Mouse (Mus musculus) liver, embryonic 11.5 days (tissue): ENCODE measurements at regions not wholly inside any gene's neighbourhood (a gene's known extent, or its start where the extent isn't known, plus 50 kb on each side); places are given as distances from the start of the nearest gene placed in this dataset.

Experiments used
- ATAC-seq: fragments of 200-750 bp; cut with Nextera tagmentation; replicated peaks from 2 replicates; pipeline ENCODE4 v1.8.0; 2017; ENCODE audit warnings: moderate number of reproducible peaks, mild to moderate bottlenecking, moderate TSS enrichment, moderate library complexity; ENCODE audit not compliant: low FRiP score
- DNase-seq: peaks from one replicate; pipeline ENCODE4 v3.0.0-alpha.2; 2017; ENCODE audit warnings: low spot score
- H3K27ac ChIP-seq: fragments of 300-500 bp; sonication (generic); 2 replicates; pipeline ENCODE4 v1.5.1; 2014; ENCODE audit warnings: mild to moderate bottlenecking, low read depth, low read length, control low read depth
- H3K27me3 ChIP-seq: fragments of 300-500 bp; sonication (generic); replicated peaks from 2 replicates; pipeline ENCODE4 v1.6.1; 2014; ENCODE audit warnings: low read length, mixed read lengths; ENCODE audit not compliant: control insufficient read depth, insufficient read depth
- H3K36me3 ChIP-seq: fragments of 300-500 bp; sonication (generic); 2 replicates; pipeline ENCODE4 v1.6.1; 2014; ENCODE audit warnings: mild to moderate bottlenecking, low read length, moderate library complexity, mixed read lengths; ENCODE audit not compliant: control insufficient read depth, insufficient read depth
- H3K4me1 ChIP-seq: fragments of 300-500 bp; sonication (generic); replicated peaks from 2 replicates; pipeline ENCODE4 v1.6.1; 2014; ENCODE audit warnings: low read length, mixed read lengths; ENCODE audit not compliant: control insufficient read depth, insufficient read depth
- H3K4me2 ChIP-seq: fragments of 300-500 bp; sonication (generic); 2 replicates; pipeline ENCODE4 v1.6.1; 2014; ENCODE audit warnings: mild to moderate bottlenecking, control low read depth, moderate library complexity
- H3K4me3 ChIP-seq: fragments of 300-500 bp; sonication (generic); 2 replicates; pipeline ENCODE4 v1.5.1; 2014; ENCODE audit warnings: low read depth, low read length, control low read depth
- H3K9ac ChIP-seq: fragments of 300-500 bp; sonication (generic); 2 replicates; pipeline ENCODE4 v1.6.1; 2014; ENCODE audit warnings: low read depth, low read length, control low read depth
- H3K9me3 ChIP-seq: fragments of 300-500 bp; sonication (generic); 2 replicates; pipeline ENCODE4 v1.6.1; 2016; ENCODE audit warnings: low read length, inconsistent platforms, mixed read lengths; ENCODE audit not compliant: control insufficient read depth
- WGBS: fragments of 180-500 bp; shearing (Covaris S2); extraction: QIAGEN DNeasy Blood & Tissue Kit; methylation state at CpG from one replicate; pipeline ENCODE4 v1.1.7; 2014; 5-methylcytosine and 5-hydroxymethylcytosine counted together

- H3K27ac ChIP-seq: no peak overlapping the region
- 62% methylated on average over 4 of the region's 4 CpGs for WGBS
- ATAC-seq (no peak), DNase-seq (no peak)
- H3K36me3 ChIP-seq: no peaks in the 10 kb centered on the region
- no peak overlapping the region for H3K4me3 ChIP-seq
- H3K9ac ChIP-seq: no peak overlapping the region
- no peak overlapping the region for H3K4me2 ChIP-seq
- H3K4me1 ChIP-seq: no peaks in the 10 kb centered on the region
- no peaks in the 10 kb centered on the region for H3K27me3 ChIP-seq
- no peaks in the 10 kb centered on the region for H3K9me3 ChIP-seq
Observed at GRCm38 (mm10) chr8:128183081-128183480, 175.3 kb upstream of the Nrp1 start.

GRCm38 (mm10) chr8:128188321-128188720 is 170.1 kb upstream of the Nrp1 start:
- H3K27ac ChIP-seq: no peak overlapping the region
- no peak overlapping the region for H3K4me3 ChIP-seq
- H3K4me2 ChIP-seq: no peak overlapping the region
- no peak overlapping the region for H3K9ac ChIP-seq
- H3K4me1 ChIP-seq: no peaks in the 10 kb centered on the region
- no peak for DNase-seq
- H3K36me3 ChIP-seq: no peaks in the 10 kb centered on the region
- no peak for ATAC-seq
- 71% methylated on average over 6 of the region's 6 CpGs for WGBS
- no peaks in the 10 kb centered on the region for H3K9me3 ChIP-seq
- no peaks in the 10 kb centered on the region for H3K27me3 ChIP-seq

DNA sequence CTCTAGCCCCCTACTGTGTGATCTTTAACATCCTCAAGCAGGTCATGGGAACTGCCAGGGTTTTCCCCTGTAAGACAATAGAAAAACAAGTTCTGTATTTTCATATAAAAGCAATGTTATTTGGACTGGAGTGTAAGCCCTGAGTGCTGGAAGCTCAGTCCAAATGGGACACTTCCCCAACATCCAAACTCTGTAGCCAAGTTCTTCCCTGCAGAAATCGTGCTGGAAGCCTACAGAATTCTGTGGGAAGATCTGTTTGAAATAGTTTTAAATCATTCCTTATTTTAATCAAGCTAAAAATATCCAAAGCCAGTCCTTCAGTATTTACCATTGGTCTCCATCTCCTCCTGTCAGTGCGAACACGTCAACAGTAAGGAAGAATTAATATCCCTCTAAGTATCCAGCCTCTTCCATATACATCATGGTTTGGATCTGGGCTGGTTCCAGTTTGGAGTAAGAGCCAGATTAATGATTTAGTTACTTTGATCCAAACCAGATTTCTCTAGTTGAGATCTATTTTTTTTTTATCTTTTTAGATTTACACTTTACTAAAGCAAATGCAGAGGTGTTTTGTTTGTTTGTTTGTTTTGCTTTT is 165.0 kb upstream of the Nrp1 start:
- Histone ChIP-seq H3K4me2 (no peak overlapping the region), H3K27me3 (no peaks in the 10 kb centered on the region), H3K4me1 (no peaks in the 10 kb centered on the region), H3K9ac (no peak overlapping the region), H3K27ac (no peak overlapping the region), H3K9me3 (no peaks in the 10 kb centered on the region), H3K36me3 (no peaks in the 10 kb centered on the region), H3K4me3 (no peak overlapping the region)
- DNase-seq (no peak), ATAC-seq (no peak)
- 72% methylated on average over 3 of the region's 3 CpGs for WGBS

- no peak overlapping the region for H3K27ac ChIP-seq
- H3K9ac ChIP-seq: no peak overlapping the region
- no peaks in the 10 kb centered on the region for H3K9me3 ChIP-seq
- DNase-seq (no peak), ATAC-seq (no peak)
- WGBS: 59% methylated on average over 1 of the region's 1 CpGs
- H3K4me1 ChIP-seq: no peaks in the 10 kb centered on the region
- no peaks in the 10 kb centered on the region for H3K36me3 ChIP-seq
- H3K27me3 ChIP-seq: no peaks in the 10 kb centered on the region
- H3K4me2 ChIP-seq: no peak overlapping the region
- H3K4me3 ChIP-seq: no peak overlapping the region
Observed at GRCm38 (mm10) chr8:128200815-128201214, 157.6 kb upstream of the Nrp1 start.

DNA sequence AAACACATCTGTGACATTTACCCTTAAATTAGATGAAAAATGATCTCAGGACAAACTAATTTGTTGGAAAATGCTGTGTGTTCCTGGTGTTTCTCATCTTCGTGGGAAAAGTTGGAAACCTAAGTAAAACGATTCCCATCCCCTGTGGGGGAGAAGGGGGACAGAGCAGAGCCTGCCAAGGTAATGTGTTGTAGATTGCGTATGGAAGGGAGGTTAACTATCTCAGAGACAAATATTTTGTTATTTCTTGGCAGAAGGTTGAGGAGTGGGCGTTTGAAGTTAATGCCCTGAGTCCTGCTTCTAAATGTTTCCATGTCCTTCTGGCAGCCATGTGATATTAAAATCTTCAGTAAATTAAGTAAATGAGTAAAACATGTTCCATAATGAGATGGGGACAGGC is 156.8 kb upstream of the Nrp1 start:
- 60% methylated on average over 4 of the region's 4 CpGs for WGBS
- H3K9ac ChIP-seq: no peak overlapping the region
- no peaks in the 10 kb centered on the region for H3K9me3 ChIP-seq
- no peak for ATAC-seq
- H3K4me1 ChIP-seq: no peaks in the 10 kb centered on the region
- no peak overlapping the region for H3K4me2 ChIP-seq
- no peak for DNase-seq
- no peaks in the 10 kb centered on the region for H3K36me3 ChIP-seq
- H3K4me3 ChIP-seq: no peak overlapping the region
- no peak overlapping the region for H3K27ac ChIP-seq
- H3K27me3 ChIP-seq: no peaks in the 10 kb centered on the region

- H3K27me3 ChIP-seq: no peaks in the 10 kb centered on the region
Observed at GRCm38 (mm10) chr8:128202158-128202886, 156.1 kb upstream of the Nrp1 start.

GRCm38 (mm10) chr8:128204803-128205202 is 153.6 kb upstream of the Nrp1 start:
- Histone ChIP-seq H3K36me3 (no peaks in the 10 kb centered on the region), H3K9ac (no peak overlapping the region), H3K4me3 (no peak overlapping the region), H3K9me3 (no peaks in the 10 kb centered on the region), H3K4me2 (no peak overlapping the region), H3K4me1 (no peaks in the 10 kb centered on the region), H3K27me3 (no peaks in the 10 kb centered on the region), H3K27ac (no peak overlapping the region)
- 68% methylated on average over 3 of the region's 3 CpGs for WGBS
- DNase-seq (no peak), ATAC-seq (no peak)

More at GRCm38 (mm10) chr8:128202158-128202886, 156.1 kb upstream of the Nrp1 start:
- no peaks in the 10 kb centered on the region for H3K36me3 ChIP-seq
- no peaks in the 10 kb centered on the region for H3K4me1 ChIP-seq
- no peak overlapping the region for H3K27ac ChIP-seq
- no peak overlapping the region for H3K9ac ChIP-seq
- H3K4me2 ChIP-seq: no peak overlapping the region
- WGBS: 50% methylated on average over 4 of the region's 4 CpGs
- no peak for ATAC-seq
- no peaks in the 10 kb centered on the region for H3K9me3 ChIP-seq
- H3K4me3 ChIP-seq: no peak overlapping the region
- no peak for DNase-seq

GRCm38 (mm10) chr8:128207138-128207537 is 151.3 kb upstream of the Nrp1 start:
- no peaks in the 10 kb centered on the region for H3K36me3 ChIP-seq

GRCm38 (mm10) chr8:128210761-128211160 is 147.6 kb upstream of the Nrp1 start:
- H3K27ac ChIP-seq: no peak overlapping the region
- DNase-seq: no peak
- WGBS: 77% methylated on average over 5 of the region's 5 CpGs

More at GRCm38 (mm10) chr8:128207138-128207537, 151.3 kb upstream of the Nrp1 start:
- Histone ChIP-seq H3K27me3 (no peaks in the 10 kb centered on the region), H3K9me3 (no peaks in the 10 kb centered on the region), H3K9ac (no peak overlapping the region), H3K4me1 (no peaks in the 10 kb centered on the region), H3K4me3 (no peak overlapping the region), H3K27ac (no peak overlapping the region), H3K4me2 (no peak overlapping the region)
- DNase-seq (no peak), ATAC-seq (no peak)

More at GRCm38 (mm10) chr8:128210761-128211160, 147.6 kb upstream of the Nrp1 start:
- Histone ChIP-seq H3K9ac (no peak overlapping the region), H3K4me2 (no peak overlapping the region), H3K4me3 (no peak overlapping the region), H3K4me1 (no peaks in the 10 kb centered on the region), H3K36me3 (no peaks in the 10 kb centered on the region), H3K27me3 (no peaks in the 10 kb centered on the region), H3K9me3 (no peaks in the 10 kb centered on the region)
- no peak for ATAC-seq
